Mouse (Mus musculus) gonadal fat pad, adult 2 months (tissue): ENCODE measurements at regions not wholly inside any gene's neighbourhood (a gene's known extent, or its start where the extent isn't known, plus 50 kb on each side); places are given as distances from the start of the nearest gene placed in this dataset.

Source experiments
- DNase-seq: peaks from one replicate; pipeline ENCODE4 v3.0.0-alpha.2; 2012; ENCODE audit warnings: low read depth

DNA sequence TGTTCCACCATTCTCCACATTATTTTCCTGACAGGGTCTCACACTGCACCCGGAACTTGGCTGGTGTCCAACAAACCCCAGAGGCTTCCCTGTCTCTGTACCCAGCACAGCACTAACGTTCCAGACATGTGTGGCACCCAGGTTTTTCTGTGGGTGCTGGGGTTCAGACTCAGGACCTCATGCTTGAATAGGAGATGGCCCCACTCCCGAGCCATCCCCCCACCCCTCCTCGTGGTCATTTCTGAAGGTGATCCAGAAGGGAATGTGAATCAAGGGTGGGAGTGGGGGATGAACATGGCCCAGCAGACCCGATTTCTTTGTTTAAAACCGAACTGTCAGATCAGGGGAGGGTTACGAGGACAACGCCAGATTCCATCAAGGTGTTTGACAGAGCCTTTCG, 245.6 kb downstream of the Tbc1d1 start:
- DNase-seq: no peak

DNA sequence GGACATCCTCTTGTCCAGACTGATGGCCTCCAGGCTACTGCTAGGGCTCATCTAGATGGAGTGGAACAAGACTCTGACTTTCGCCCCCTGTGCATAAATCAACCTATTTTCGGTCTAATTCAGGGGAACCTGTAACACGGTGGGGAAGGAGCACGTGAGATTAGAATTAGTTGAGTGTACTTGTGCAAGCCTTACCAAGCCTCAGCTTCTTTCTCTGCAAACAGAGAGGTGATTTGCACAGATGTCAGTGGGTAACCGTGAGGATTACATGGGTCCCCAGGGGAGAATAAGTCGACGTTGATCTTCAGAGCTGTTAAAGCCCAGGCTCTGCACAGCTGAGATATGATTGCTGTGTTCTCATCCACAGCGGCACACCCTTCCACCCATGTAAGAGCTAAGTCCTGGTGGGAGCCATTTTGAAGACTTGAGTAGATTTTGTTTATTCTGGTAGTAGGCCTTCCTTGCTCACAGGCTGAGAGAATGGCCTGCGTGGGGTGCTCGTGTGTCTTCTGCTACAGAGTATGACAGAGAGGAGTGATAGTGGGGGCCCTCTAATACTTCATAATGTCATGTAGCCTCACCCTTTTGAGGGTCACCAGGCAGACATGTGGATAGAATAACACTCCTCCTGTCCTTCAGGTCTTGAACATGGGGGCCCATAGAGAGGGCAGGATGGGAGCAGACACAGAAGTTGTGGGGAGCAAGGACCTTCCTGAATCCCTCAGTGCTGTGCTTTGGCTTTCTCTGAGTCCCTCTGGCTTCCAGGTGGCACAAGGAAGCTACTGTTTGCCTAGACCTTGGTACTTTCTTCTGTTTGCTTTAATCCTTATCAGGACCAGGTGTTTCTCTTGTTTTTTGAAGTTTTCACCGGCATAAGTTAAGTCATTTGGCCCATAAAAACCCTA, 247.2 kb downstream of the Tbc1d1 start:
- DNase-seq: no peak

DNA sequence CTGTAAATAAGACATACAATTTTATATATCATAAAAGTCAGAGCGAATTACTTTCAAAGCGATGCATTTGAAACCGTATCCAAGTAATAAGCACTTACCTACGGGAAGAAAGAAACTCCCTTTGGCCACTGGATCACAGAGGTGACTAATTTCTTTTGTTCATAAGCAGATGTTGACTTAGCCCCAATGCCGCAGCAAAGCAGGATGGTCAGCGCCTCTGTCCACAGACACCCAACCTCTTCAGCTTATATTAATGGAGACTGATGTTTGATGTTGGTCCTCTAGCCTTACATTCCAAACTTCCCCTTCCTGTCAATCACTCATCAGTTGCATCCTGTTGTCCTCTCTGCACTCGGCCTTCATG, 247.9 kb downstream of the Tbc1d1 start:
- DNase-seq: no peak

DNA sequence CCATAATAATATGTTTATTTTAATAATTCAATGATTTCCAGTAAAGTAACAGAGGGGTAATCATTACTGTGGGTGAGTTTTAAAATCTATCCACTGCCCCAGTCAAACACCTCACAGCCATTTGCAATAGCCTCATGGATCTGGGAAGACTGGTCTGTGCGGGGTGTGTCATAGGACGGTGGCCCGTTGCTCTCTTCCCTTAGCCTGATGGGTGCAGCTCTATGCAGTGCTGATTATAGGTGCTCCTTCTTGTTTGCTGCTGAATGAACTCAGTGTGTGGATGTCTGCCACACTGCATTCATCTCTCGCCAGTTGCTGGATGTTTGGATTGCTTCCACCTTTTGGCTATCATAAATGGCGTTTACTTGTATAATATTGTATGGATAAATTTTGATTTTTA, 248.4 kb downstream of the Tbc1d1 start:
- DNase-seq: no peak

DNA sequence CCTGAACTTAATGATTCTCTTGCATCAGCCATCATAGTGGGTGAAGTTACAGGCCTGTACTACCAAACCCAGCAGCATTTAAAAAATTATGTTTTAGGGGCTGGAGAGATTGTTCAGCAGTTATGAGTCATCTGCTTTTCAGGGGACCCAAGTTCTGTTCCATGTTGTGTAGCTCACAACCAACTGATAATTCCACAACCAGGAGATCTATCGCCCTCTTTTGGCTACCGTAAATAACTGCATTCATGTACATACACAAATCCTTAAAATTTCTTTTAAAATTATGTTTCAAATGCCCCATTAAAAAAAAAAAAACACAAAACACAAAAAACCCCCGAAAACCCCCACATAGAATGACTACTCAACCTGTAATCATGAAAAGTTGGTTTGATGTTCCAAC, 252.8 kb downstream of the Tbc1d1 start:
- no peak for DNase-seq

DNA sequence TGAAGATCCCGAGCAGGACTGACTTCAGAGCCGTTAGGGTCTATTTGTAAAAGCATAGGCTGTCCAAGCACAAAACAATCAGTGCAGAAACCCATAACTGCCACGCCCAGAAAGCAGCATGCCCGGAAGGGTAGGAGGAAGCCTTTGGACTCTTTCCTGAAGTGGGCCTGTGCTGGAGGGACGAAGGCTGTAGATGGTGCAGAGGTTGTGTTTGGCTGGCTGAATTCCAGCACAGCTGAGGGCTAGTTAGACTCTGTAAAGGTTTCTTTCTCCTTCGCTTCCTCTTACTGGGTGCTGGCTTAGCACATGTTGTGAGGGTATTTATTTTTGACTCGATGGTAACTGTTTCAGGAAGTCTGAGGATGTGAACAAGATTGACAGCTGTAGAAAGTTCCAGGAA, 254.5 kb downstream of the Tbc1d1 start:
- no peak for DNase-seq

DNA sequence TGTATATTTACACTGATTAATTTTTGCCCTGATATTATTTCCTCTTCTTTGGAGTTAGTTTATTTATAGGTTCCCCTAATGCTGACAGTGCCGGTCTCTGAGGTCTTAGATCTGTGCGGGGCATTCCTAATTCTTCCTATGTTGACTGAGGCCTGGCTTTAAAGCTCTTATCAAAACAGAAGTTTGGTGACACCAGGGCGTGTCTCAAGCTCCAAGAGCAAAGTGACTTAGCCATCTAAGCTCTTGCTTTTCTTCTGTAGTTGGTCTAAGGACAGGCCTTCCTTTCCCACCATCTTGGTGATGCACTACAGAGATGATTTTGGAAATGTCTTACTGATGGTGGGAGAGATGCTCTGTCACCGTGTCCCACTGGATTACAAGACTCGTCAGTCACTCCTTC, 258.4 kb downstream of the Tbc1d1 start:
- DNase-seq: no peak

DNA sequence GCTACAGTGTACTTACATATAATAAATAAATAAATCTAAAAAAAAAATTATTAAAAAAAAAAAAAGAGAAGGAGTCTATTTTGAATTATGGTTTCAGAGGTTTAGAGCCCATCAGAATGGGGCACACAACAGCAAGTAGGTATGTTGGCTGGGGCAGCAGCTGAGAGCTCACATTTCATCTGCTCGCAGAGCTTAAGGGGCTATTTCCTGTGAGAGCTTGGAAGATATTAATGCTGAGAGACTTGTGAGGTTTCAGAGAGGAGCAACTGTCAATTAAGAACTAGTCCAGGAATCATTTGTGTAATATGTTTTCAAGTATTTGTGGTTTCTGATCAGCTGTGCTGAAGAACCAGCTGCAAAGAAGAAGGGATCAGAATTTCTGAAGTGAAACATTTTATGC, 263.3 kb downstream of the Tbc1d1 start:
- DNase-seq: no peak

DNA sequence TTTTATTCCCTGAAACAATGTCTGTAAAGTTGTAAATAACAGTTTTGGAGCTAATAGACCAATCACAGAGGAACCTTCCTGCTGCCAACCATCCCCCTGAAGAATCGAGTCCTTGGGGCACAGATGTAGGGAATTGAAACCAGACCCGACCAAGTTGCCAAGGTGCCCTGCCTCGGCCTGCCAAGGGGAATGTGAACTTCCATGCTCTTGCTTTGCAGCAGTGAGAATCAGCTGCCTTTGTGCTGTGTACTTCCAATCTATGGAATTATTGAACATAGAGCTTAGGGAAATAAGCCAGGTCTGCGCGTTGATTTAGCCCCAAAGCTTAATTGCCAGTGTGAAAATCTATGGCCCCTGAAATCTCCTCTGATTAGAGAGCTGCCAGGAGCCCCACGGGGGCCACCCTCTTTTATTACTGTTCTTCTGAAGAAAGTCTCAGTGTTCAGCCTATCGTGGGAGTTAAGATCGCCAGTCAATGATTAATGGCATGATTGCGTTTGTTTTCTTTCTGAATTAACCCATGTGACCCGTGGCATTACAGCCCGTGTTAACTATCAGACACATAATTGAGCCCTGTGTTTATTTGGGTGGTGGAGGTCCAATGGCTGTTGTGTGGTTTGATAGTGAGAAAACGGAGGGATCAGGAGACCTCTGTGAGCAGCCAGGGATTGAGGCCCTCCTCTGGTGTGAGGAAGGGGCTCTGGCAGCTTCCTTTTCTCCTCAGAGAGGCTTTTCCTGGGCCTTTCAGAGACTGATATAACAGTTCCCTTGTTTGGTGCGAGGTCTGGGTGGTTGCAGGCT, 266.9 kb downstream of the Tbc1d1 start:
- DNase-seq: no peak

DNA sequence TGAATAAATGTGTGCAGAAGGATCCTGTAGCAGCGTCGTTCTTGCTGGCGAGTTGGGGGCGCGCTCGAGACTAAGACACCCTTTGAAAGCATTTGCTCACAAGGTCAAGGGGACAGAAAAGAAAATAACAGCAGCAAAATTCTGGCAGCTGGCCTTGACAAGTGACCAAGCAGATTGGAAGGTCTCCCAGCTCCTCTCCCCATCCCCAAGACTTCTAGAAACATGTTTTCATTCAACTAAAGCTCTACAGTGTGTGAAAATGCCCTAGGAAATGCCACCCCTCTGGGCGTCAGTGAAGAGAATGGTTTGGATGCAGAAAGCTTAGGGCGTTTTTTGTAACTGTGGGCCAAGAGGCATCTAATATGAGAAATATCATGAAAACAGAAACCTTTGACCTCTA, 272.7 kb downstream of the Tbc1d1 start:
- DNase-seq: no peak

DNA sequence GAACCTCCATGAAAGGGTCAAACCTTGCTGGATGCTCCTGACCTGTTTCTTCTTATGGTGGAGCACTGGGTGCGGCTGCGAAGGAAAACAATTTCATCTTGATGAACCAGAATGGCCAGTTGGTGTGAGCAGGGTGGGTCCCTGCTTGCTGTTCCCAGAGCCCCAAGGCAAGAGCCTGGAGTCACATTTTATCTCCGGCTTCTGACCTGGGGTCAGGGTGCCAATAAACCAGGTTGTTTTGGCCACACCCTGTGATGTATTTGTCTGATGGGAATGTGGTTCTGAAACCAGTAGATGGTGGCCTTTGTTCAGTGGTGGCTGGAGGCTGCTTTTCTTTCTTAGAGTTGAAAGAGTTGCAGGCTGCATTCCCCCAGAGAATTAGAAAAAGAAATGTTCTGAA, 274.4 kb downstream of the Tbc1d1 start:
- no peak for DNase-seq

DNA sequence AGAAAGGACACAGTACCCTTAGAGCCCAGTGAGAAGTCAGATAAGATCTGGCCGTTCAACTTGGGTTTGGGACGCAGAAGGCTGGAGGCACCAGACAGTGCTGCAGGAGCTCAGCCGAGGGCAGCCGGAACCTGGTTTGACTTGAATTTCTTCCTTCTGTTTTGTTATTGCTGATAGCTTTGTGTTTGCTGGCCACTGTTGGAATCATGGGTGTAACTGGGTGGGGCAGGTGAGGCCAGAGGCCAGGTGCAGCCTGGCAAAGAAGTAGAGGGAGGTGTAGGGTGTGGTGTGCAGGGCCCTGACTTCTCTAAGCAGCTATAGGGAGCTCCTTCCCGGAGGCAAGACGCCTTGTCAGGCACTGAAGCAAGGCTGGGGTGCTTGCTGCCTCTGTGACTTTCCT, 275.5 kb downstream of the Tbc1d1 start:
- DNase-seq: no peak

DNA sequence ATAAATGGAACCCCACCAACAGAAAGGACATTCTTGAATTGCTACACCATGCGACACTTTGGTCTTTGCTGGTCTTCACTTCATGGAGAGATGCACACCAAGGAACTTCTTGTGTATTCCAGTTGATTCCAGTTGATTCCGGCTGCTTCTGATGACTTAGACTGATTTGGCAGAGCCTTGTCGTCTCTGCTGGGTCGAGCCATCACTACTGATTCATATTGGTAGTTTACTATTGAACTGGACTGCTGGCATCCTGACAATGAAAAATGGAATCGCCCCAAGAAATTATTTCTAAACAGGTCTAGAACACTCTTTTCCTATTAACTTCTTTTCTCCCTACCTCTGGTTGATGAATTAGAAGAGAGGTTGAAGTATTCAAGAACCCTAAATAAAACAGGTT, 277.7 kb downstream of the Tbc1d1 start:
- no peak for DNase-seq

DNA sequence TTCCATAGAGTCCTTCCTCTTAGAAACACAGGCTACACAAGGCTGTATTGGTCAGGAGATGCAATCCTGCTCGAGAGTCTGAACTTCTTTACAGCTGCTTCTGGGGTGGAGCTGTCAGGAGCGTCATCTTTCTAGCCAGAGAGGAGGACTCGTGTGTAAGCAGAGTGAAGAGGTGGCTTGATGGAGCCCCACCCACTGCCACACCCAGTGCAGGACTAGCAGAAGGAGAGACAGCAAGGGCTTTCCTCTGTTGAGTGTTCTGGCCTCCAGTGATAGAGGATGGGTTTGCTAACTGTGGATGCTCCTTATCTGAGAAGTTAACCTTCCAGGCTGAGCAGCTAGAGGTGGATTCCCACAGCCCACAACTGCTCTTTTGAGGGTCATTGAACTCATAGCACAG, 279.4 kb downstream of the Tbc1d1 start:
- no peak for DNase-seq

DNA sequence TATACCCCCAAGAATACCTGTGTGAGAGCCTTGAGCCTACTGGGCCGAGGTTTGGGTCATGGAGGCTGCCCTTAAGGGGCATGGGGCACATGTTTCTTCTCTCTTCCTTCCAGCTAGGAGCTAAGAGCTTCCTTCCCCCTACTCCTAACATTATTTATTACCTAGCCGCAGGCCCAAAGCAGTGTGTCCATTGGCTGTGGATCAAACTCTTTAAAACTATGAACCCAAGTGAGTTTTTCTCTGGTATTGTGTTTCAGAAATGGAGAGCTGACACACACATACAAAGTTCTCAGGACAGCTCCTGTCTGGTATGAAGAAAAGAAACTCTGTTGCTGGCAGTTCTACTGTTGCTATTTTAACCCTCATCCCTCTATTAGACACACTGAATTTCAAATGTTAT, 279.9 kb downstream of the Tbc1d1 start:
- no peak for DNase-seq

DNA sequence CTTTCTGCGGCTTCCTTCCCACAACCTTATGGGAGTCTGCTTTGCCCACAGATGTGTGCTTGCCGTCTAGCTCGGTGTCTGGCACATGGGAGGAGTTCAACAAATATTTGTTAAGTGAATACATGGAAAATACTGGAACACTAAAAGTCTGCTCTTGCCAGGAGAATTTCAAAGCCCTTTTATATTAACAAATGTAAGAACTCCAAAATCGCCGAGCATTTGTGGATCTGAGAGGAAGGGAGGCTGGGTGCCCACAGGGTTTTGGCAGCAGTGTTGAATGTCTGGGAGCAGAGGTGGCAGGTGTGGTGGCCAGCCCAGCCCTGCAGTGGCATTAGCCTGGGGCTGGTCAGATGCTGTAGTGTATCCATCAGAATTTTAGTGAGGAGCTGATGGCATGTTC, 281.6 kb downstream of the Tbc1d1 start:
- DNase-seq: no peak

DNA sequence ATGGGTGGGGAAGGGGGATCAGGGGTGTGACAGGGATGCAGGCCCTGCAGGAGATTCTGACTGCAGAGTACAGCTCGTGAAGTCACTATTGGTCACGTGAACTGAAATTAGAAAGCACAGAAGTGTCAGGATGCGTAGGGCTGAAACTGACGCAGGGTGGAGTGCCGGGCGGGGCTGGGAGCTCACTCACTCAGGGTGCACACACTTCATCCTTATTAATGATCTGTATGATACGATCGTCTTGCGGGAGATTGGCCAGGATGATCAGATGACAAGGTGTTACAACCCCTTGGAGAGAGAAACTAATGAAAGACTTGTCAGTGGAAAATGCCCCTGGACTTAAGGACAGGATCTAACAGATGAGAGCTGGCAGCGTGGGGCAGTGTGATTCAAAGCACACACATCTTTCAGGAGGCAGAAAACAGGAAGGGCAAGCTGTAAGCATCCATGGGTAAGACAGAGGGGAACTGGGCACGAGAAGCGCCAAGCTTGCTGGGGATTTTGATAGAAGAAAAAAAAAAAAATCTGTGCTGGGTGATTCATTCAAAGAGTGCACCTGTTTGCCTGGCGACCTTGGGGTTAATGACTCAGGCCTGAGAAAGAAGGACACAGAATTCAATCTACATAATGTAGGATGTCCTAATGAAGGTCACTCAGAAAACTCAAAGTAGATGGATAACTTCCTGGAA, 282.5 kb downstream of the Tbc1d1 start:
- DNase-seq: no peak

DNA sequence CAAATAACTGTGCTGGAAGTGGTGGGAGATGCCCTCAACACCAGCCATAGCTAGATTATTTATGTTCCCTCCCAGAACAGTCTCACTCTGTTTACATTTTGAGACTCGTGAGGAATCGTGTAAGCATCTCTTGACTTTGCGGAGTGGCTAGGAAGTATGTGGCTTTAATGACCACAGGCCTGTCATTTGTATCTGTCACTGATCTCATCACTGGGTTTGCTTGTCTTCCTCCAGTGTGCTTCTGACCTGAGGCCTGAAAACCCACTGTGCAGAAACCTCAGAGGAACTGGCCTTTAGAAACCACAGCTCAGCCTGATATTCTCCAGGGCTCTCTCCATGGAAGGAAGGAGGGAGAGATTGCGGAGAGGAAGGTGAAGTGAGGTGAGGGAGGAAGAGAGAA, 291.7 kb downstream of the Tbc1d1 start:
- DNase-seq: no peak

DNA sequence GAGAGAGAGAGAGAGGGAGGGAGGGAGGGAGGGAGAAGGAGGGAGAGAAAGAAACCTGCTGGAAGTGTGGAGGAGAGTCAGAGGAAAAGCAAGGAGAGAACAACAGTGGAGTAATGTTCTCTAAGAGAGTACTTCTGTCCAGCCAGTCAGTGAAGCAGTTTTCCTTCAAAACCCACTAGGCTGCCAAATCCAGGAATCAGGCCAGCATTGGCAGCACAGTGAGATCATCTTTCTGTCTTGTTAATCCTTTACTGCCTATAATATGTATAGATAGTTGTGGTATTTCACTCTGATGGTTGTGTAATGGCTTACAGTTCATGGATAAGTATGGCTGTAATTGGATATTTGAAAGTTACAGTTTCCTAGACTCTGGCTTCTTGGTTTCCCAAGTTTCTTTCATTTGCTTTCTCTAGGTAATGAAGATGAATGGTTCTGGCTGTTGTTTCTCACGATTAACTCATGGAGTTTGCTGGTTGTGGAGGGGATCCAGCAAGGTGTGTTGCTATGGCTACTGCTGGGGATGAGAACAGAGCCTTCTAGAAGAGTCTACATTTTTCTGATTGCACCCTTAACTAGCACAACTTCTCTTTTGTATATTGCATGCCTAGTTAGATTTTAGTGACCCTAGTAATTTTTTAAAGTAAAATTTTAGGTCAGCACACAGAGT, 296.7 kb downstream of the Tbc1d1 start:
- DNase-seq: no peak

DNA sequence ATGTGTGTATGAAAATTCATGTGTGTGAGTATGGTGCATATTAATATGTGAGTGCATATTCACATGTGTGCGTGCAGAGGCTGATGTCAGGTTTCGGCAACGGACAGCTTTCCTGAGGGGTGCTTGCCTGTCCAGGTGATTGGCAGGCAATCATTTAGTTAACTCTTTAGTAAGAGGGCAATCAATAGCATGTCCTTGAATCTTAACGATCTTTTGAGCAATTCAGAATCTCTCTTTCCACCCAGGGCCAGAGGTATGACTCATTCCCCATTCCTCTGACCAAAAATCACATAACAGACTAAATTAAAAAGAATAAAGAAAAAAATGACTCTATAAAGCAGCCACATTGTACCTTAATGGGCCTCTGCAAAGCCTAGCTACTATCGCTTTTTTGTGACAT, 303.7 kb downstream of the Tbc1d1 start:
- no peak for DNase-seq

DNA sequence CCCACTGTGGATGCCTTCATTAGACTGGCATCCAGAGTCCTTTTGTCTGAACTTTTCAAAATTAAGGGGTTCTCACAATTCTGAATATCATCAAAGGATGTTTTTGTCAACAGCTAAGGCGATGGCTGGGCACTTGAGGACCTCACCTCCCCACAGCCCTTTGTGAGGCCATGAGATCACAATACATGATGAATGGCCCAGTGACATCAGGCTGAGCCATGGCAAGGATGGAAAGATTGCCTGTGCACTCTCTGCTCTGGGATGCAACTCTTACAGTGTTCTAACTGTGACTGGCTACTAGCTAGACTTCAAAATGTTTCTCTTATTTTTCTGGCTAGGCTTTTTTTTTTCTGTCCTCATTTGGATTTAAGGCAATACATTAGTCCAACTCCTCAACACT, 304.8 kb downstream of the Tbc1d1 start:
- DNase-seq: no peak

DNA sequence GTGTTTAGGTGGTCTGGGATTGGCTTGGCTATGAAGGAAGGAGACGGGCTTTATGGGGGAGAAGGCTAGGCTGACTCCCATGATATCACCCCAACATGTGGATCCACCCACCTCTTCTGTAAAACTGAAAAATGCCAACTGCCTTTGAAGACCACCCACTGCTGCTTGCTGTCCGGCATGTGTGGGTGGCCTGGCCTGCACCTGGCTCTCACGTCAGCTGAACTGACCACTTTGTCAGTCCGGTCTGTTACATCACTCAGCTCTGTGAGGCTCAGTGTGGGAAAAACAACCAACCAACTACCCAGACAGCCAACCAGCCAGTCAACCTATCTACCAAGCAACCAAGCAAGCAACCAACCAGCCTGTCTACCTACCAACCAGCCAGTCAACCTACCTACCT, 305.5 kb downstream of the Tbc1d1 start:
- DNase-seq: no peak
